Mouse (Mus musculus) myocyte (in vitro differentiated cells): ENCODE data around the gene Shank3.

Source experiments
- E2F4 ChIP-seq: IDR thresholded peaks from one replicate; pipeline ENCODE4 v1.6.1; 2011; ENCODE audit warnings: mild to moderate bottlenecking, control low read depth, moderate library complexity; ENCODE audit not compliant: insufficient read depth
- MAX ChIP-seq: IDR thresholded peaks from one replicate; pipeline ENCODE4 v1.6.1; 2011; ENCODE audit warnings: low read depth, mild to moderate bottlenecking, control low read depth
- MYOD1 ChIP-seq, 3 experiments: IDR thresholded peaks; one replicate each; pipeline ENCODE4 v1.6.1; 2011; ENCODE audit warnings: control low read depth in 2 of 3, low read depth in 2 of 3, mild to moderate bottlenecking in 2 of 3, moderate library complexity in 1 of 3; ENCODE audit not compliant: insufficient read length in 2 of 3, control insufficient read depth in 1 of 3
- MYOG ChIP-seq, 3 experiments: IDR thresholded peaks; one replicate each; pipeline ENCODE4 v1.6.1; 2011; ENCODE audit warnings: control low read depth in 2 of 3, low read depth in 2 of 3, mild to moderate bottlenecking in 2 of 3; ENCODE audit not compliant: insufficient read length in 2 of 3, control insufficient read depth in 1 of 3, insufficient read depth in 1 of 3
- POLR2A ChIP-seq: IDR thresholded peaks from one replicate; pipeline ENCODE4 v1.6.1; 2011; ENCODE audit warnings: low read depth, mild to moderate bottlenecking, control low read depth, moderate library complexity; ENCODE audit not compliant: insufficient read length
- TCF12 ChIP-seq: IDR thresholded peaks from one replicate; pipeline ENCODE4 v1.6.1; 2011; ENCODE audit warnings: mild to moderate bottlenecking, control low read depth; ENCODE audit not compliant: poor library complexity, insufficient read depth, severe bottlenecking
- USF1 ChIP-seq: IDR thresholded peaks from one replicate; pipeline ENCODE4 v1.6.1; 2011; ENCODE audit warnings: low read depth, mild to moderate bottlenecking, control low read depth, moderate library complexity

DNA sequence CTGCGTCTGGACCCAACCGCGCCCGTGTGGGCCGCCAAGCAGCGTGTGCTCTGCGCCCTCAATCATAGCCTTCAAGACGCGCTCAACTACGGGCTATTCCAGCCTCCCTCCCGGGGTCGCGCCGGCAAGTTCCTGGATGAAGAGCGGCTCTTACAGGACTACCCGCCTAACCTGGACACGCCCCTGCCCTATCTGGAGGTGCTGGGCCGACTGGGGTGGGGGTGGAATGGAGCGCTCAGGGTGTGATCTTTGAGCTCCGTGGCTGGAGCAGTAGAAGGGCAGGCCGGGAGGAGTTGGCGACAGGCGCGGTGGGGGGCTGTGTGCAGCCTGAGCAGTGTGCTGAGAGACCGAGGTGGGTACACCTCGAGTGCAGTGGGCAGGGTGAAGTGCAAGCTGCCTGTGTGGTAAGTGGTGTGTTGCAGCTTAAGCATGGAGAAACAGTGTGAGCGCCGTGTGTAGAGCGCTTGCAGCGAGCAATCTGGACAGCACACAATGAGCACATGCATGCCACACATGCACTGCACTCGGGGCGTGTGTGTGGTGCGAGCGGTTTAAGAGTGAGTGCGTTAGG lies 883 bp downstream of the Shank3 start:
- TF ChIP-seq MYOD1 (IDR thresholded peaks at IDR 0.05; ENCODE audit: control insufficient read depth in 1 of 3, insufficient read length in 2 of 3, low read depth in 2 of 3) (no peak), POLR2A (no peak), USF1 (no peak), MAX (no peak), TCF12 (no peak), E2F4 (no peak), MYOG (IDR thresholded peaks at IDR 0.05; ENCODE audit: control insufficient read depth in 1 of 3, insufficient read depth in 1 of 3, insufficient read length in 2 of 3, low read depth in 2 of 3) (no peak)
